Mouse (Mus musculus): ENCODE measurements around the gene Armc2. TPM values are rescaled to one million over a fixed set of nuclear protein-coding genes. Genes with fewer than 3 reads are reported as not detected.
"Not testable (repeated sequence)": the region's sequence is repeated elsewhere in the genome, so short reads cannot be mapped to it uniquely, and the experiment has no call there.

Gene Armc2
- polyA plus RNA-seq, 1 experiment from 2014 or later, result 12.7 TPM

- no peak overlapping the region for H3K27ac ChIP-seq
- ATAC-seq (ENCODE audit: low FRiP score) (no peak), DNase-seq (ENCODE audit: low spot score) (no peak)
- H3K4me1 ChIP-seq (replicated peaks; ENCODE audit: control insufficient read depth, insufficient read depth, low read length), result no peaks in the 10 kb centered on the region
- H3K4me2 ChIP-seq (replicated peaks), result no peak overlapping the region
- WGBS, result 74% methylated on average over 2 of the region's 2 CpGs
- H3K4me3 ChIP-seq (replicated peaks; ENCODE audit: low read length), result no peak overlapping the region
- H3K9ac ChIP-seq, result no peak overlapping the region
- H3K36me3 ChIP-seq (replicated peaks; ENCODE audit: control insufficient read depth, insufficient read depth), result no peaks in the 10 kb centered on the region
- no peaks in the 10 kb centered on the region for H3K9me3 ChIP-seq (ENCODE audit: control insufficient read depth, low read length)
- H3K27me3 ChIP-seq (ENCODE audit: control insufficient read depth, insufficient read depth, low read length), result no peaks in the 10 kb centered on the region
These were observed 58.4 kb downstream of the Armc2 start for GRCm38 (mm10) chr10:41959808-41960207.

GRCm38 (mm10) chr10:41958677-41959274, 59.5 kb downstream of the Armc2 start:
- no peaks in the 10 kb centered on the region for H3K27me3 ChIP-seq (ENCODE audit: control insufficient read depth, insufficient read depth, low read length)
- WGBS, result 93% methylated on average over 19 of the region's 19 CpGs
- H3K4me3 ChIP-seq (replicated peaks; ENCODE audit: low read length), result no peak overlapping the region
- no peaks in the 10 kb centered on the region for H3K36me3 ChIP-seq (replicated peaks; ENCODE audit: control insufficient read depth, insufficient read depth)
- H3K27ac ChIP-seq, result no peak overlapping the region
- no peaks in the 10 kb centered on the region for H3K9me3 ChIP-seq (ENCODE audit: control insufficient read depth, low read length)
- DNase-seq (ENCODE audit: low spot score) (no peak), ATAC-seq (ENCODE audit: low FRiP score) (no peak)
- no peaks in the 10 kb centered on the region for H3K4me1 ChIP-seq (replicated peaks; ENCODE audit: control insufficient read depth, insufficient read depth, low read length)
- H3K4me2 ChIP-seq (replicated peaks), result no peak overlapping the region
- no peak overlapping the region for H3K9ac ChIP-seq

DNA sequence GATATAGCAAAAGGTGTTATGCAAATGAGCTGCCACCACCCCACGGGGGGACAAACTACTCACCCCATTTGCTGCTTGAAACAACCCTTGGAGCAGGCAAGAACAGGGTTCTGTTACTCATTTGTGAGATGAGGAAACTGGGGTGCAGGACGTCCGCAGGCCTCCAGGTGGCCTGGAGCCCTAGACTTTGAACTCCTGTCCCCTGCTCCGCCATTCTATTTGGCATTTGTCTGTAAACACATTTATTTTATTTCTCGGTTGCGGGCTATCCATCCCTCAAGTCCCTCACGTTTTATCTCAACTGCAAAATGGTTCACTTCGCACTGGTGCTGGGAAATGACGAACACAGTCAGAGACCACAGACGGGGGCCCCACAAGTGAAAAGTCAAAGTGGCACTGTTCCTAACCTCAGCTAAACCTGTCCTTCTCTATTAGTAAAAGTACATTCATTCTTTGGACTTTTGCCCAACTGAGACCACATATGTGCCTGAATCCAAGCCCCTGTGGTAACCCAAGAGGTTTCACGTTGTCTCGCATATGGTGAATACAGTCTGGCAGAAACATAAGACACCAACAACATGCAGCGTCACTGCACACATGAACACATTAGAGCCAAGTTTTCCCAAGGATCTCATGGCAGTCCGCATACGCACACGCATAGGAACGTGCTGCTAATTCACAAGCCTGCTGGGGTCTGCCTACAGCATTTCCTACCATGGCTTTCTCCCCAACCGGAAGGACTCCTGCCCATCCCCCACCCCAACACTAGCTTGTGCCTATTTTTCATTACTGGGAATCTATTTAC, 60.6 kb downstream of the Armc2 start:
- Histone ChIP-seq H3K4me2 (replicated peaks) (no peak overlapping the region), H3K4me1 (replicated peaks; ENCODE audit: control insufficient read depth, insufficient read depth, low read length) (no peaks in the 10 kb centered on the region), H3K4me3 (replicated peaks; ENCODE audit: low read length) (no peak overlapping the region), H3K9me3 (ENCODE audit: control insufficient read depth, low read length) (no peaks in the 10 kb centered on the region), H3K9ac (no peak overlapping the region), H3K27ac (no peak overlapping the region), H3K27me3 (ENCODE audit: control insufficient read depth, insufficient read depth, low read length) (no peaks in the 10 kb centered on the region), H3K36me3 (replicated peaks; ENCODE audit: control insufficient read depth, insufficient read depth) (no peaks in the 10 kb centered on the region)
- DNase-seq (ENCODE audit: low spot score) (no peak), ATAC-seq (ENCODE audit: low FRiP score) (no peak)
- 93% methylated on average over 18 of the region's 18 CpGs for WGBS

- no peaks in the 10 kb centered on the region for H3K36me3 ChIP-seq (replicated peaks; ENCODE audit: control insufficient read depth, insufficient read depth)
- H3K4me1 ChIP-seq (replicated peaks; ENCODE audit: control insufficient read depth, insufficient read depth, low read length), result no peaks in the 10 kb centered on the region
- H3K9ac ChIP-seq, result no peak overlapping the region
- 97% methylated on average over 5 of the region's 5 CpGs for WGBS
- H3K4me2 ChIP-seq (replicated peaks), result no peak overlapping the region
- no peaks in the 10 kb centered on the region for H3K9me3 ChIP-seq (ENCODE audit: control insufficient read depth, low read length)
- no peak overlapping the region for H3K27ac ChIP-seq
- ATAC-seq (ENCODE audit: low FRiP score), result no peak
- H3K27me3 ChIP-seq (ENCODE audit: control insufficient read depth, insufficient read depth, low read length), result no peaks in the 10 kb centered on the region
- no peak overlapping the region for H3K4me3 ChIP-seq (replicated peaks; ENCODE audit: low read length)
- no peak for DNase-seq (ENCODE audit: low spot score)
These were observed 64.7 kb downstream of the Armc2 start for GRCm38 (mm10) chr10:41953528-41953864.

- H3K9ac ChIP-seq, result no peak overlapping the region
- no peak overlapping the region for H3K4me3 ChIP-seq (replicated peaks; ENCODE audit: low read length)
- no peaks in the 10 kb centered on the region for H3K9me3 ChIP-seq (ENCODE audit: control insufficient read depth, low read length)
- no peaks in the 10 kb centered on the region for H3K36me3 ChIP-seq (replicated peaks; ENCODE audit: control insufficient read depth, insufficient read depth)
- no peaks in the 10 kb centered on the region for H3K27me3 ChIP-seq (ENCODE audit: control insufficient read depth, insufficient read depth, low read length)
- no peaks in the 10 kb centered on the region for H3K4me1 ChIP-seq (replicated peaks; ENCODE audit: control insufficient read depth, insufficient read depth, low read length)
- ATAC-seq (ENCODE audit: low FRiP score), result no peak
- H3K4me2 ChIP-seq (replicated peaks), result no peak overlapping the region
- H3K27ac ChIP-seq, result no peak overlapping the region
- WGBS, result 97% methylated on average over 14 of the region's 14 CpGs
- no peak for DNase-seq (ENCODE audit: low spot score)
These were observed 65.3 kb downstream of the Armc2 start for GRCm38 (mm10) chr10:41952850-41953527.

DNA sequence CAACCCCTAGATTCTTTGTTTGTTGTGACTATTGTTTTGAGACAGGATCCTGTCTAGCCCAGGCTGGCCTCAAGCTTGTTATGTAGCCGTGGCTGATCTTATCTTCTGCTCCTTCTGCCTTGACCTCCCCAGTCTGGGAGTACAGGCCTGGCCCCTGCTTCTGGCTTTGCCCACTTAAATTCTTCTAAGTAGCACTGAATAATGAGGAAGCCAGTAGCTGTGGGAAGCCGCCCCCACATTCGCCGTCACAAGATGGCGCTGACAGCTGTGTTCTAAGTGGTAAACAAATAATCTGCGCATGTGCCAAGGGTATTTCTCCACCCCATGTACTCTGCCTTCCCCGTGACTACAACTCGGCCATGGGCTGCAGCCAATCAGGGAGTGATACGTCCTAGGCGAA, 65.9 kb downstream of the Armc2 start:
- ATAC-seq (ENCODE audit: low FRiP score); H3K9ac ChIP-seq; H3K9me3 ChIP-seq (ENCODE audit: control insufficient read depth, low read length); H3K4me2 ChIP-seq (replicated peaks); H3K36me3 ChIP-seq (replicated peaks; ENCODE audit: control insufficient read depth, insufficient read depth); H3K4me1 ChIP-seq (replicated peaks; ENCODE audit: control insufficient read depth, insufficient read depth, low read length); H3K27ac ChIP-seq; H3K27me3 ChIP-seq (ENCODE audit: control insufficient read depth, insufficient read depth, low read length); H3K4me3 ChIP-seq (replicated peaks; ENCODE audit: low read length); DNase-seq (ENCODE audit: low spot score): not testable (repeated sequence)
- WGBS, result 95% methylated on average over 6 of the region's 10 CpGs

- Histone ChIP-seq H3K4me2 (replicated peaks) (no peak overlapping the region), H3K9me3 (ENCODE audit: control insufficient read depth, low read length) (no peaks in the 10 kb centered on the region), H3K27ac (no peak overlapping the region), H3K4me3 (replicated peaks; ENCODE audit: low read length) (no peak overlapping the region), H3K4me1 (replicated peaks; ENCODE audit: control insufficient read depth, insufficient read depth, low read length) (peaks cover 9% of the 10 kb centered on the region), H3K9ac (no peak overlapping the region), H3K36me3 (replicated peaks; ENCODE audit: control insufficient read depth, insufficient read depth) (no peaks in the 10 kb centered on the region), H3K27me3 (ENCODE audit: control insufficient read depth, insufficient read depth, low read length) (no peaks in the 10 kb centered on the region)
- DNase-seq (ENCODE audit: low spot score) (no peak), ATAC-seq (ENCODE audit: low FRiP score) (no peak)
- WGBS, result 79% methylated on average over 4 of the region's 4 CpGs
These were observed 79.2 kb downstream of the Armc2 start for GRCm38 (mm10) chr10:41939090-41939489.

- Histone ChIP-seq H3K36me3 (replicated peaks; ENCODE audit: control insufficient read depth, insufficient read depth) (no peaks in the 10 kb centered on the region), H3K9ac (no peak overlapping the region), H3K4me3 (replicated peaks; ENCODE audit: low read length) (no peak overlapping the region), H3K27ac (no peak overlapping the region), H3K27me3 (ENCODE audit: control insufficient read depth, insufficient read depth, low read length) (no peaks in the 10 kb centered on the region), H3K4me1 (replicated peaks; ENCODE audit: control insufficient read depth, insufficient read depth, low read length) (peaks cover 12% of the 10 kb centered on the region), H3K4me2 (replicated peaks) (no peak overlapping the region), H3K9me3 (ENCODE audit: control insufficient read depth, low read length) (no peaks in the 10 kb centered on the region)
- 48% methylated on average over 4 of the region's 4 CpGs for WGBS
- DNase-seq (ENCODE audit: low spot score) (no peak), ATAC-seq (ENCODE audit: low FRiP score) (no peak)
These were observed 81.1 kb downstream of the Armc2 start for GRCm38 (mm10) chr10:41937176-41937575.

DNA sequence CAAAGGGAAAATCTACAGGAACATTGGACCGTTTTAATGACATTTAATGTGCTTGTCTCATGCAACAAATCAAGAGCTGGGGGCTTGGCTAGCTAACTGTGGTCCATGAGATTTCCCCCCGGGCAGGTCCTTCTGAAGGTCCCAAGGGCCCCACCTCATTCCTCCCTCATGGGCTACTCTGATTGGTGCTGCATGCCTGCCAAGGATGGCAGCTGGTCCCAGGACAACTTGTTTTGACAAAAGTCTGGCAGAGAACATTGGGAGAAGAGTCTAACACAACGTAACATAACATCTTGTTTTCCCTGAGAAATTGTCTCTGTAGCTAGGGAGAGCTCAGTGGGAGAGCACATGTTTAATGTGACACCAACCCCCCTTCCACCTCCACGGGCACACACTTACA, 82.1 kb downstream of the Armc2 start:
- no peak overlapping the region for H3K4me3 ChIP-seq (replicated peaks; ENCODE audit: low read length)
- ATAC-seq (ENCODE audit: low FRiP score), result no peak
- WGBS, result 48% methylated on average over 4 of the region's 4 CpGs
- peaks cover 21% of the 10 kb centered on the region for H3K4me1 ChIP-seq (replicated peaks; ENCODE audit: control insufficient read depth, insufficient read depth, low read length)
- DNase-seq (ENCODE audit: low spot score), result no peak
- no peak overlapping the region for H3K4me2 ChIP-seq (replicated peaks)
- peak overlapping the region; percentile 64; the same call in 1 of the 2 replicates for H3K27ac ChIP-seq
- H3K9me3 ChIP-seq (ENCODE audit: control insufficient read depth, low read length), result no peaks in the 10 kb centered on the region
- H3K27me3 ChIP-seq (ENCODE audit: control insufficient read depth, insufficient read depth, low read length), result no peaks in the 10 kb centered on the region
- no peak overlapping the region for H3K9ac ChIP-seq
- H3K36me3 ChIP-seq (replicated peaks; ENCODE audit: control insufficient read depth, insufficient read depth), result no peaks in the 10 kb centered on the region
